Mouse (Mus musculus): ENCODE measurements at regions not wholly inside any gene's neighbourhood (a gene's known extent, or its start where the extent isn't known, plus 50 kb on each side); places are given as distances from the start of the nearest gene placed in this dataset.

- TF ChIP-seq ZNF384 (IDR thresholded peaks at IDR 0.05; ENCODE audit: low read depth, low read length), result no peak
- no peak for TF ChIP-seq CTCF (IDR thresholded peaks at IDR 0.05 in 2 of 3, conservative IDR thresholded peaks at IDR 0.05 in 1 of 3; ENCODE audit: control insufficient read depth in 1 of 3, insufficient read depth in 1 of 3, low read depth in 2 of 3, low read length in 3 of 3, poor library complexity in 1 of 3, severe bottlenecking in 1 of 3)
- TF ChIP-seq CHD2 (IDR thresholded peaks at IDR 0.05; ENCODE audit: low read length), result no peak
- TF ChIP-seq POLR2A (IDR thresholded peaks at IDR 0.05; ENCODE audit: control insufficient read depth in 1 of 2, insufficient read depth in 1 of 2, low read depth in 1 of 2, low read length in 2 of 2, poor library complexity in 1 of 2), result no peak
Observed at GRCm38 (mm10) chr12:98337644-98338043, 69.2 kb downstream of the Gpr65 start.
